Comparison of ENCODE assay signal across 22 mouse cellular contexts in genomic region chr2:71351727-71351987, GRCm38 (mm10). TPM values are rescaled to one million over a fixed set of nuclear protein-coding genes. Genes with fewer than 3 reads are reported as not detected.
DNase-seq lines count a peak whose midpoint lies in the region; TF ChIP-seq lines count a peak whose summit lies in the region.
"Had no signal": no experiment of that assay in that cellular context is flagged by ENCODE, and none has a peak within 500 bp of the region (broad histone marks: within the 10 kb centered on the region; RNA-seq: fewer than 3 reads in every experiment).

No protein-coding gene starts in this region.

- H3K27me3 ChIP-seq in kidney, adult 2 months (replicated peaks; ENCODE audit: control insufficient read depth, insufficient read depth, low read length): no peaks in the 10 kb centered on the region
- H3K27me3 ChIP-seq: embryonic facial prominence, embryonic 13.5 days; embryonic facial prominence, embryonic 15.5 days; forebrain, embryonic 12.5 days; Patski had no signal

- peaks cover 29% of the 10 kb centered on the region for H3K4me1 ChIP-seq in kidney, adult 2 months (ENCODE audit: control insufficient read depth, insufficient read depth, low read length)
- H3K4me1 ChIP-seq: embryonic facial prominence, embryonic 15.5 days had no signal

- WGBS in kidney, adult 2 months: 63% methylated on average over 3 of the region's 3 CpGs

- no peak for TF ChIP-seq POLR2A in kidney, adult 2 months (IDR thresholded peaks at IDR 0.05; ENCODE audit: low read depth, low read length)

- TF ChIP-seq CTCF in kidney, adult 2 months (conservative IDR thresholded peaks at IDR 0.05; ENCODE audit: insufficient read depth, insufficient read length, low read depth, low read length): no peak

- H3K36me3 ChIP-seq in kidney, adult 2 months (ENCODE audit: control insufficient read depth, insufficient read depth, low read length): no peaks in the 10 kb centered on the region
- H3K36me3 ChIP-seq: embryonic facial prominence, embryonic 13.5 days; embryonic facial prominence, embryonic 15.5 days; forebrain, embryonic 10.5 days; forebrain, embryonic 12.5 days had no signal

- H3K4me3 ChIP-seq in kidney, adult 2 months (ENCODE audit: insufficient read depth, low read depth, low read length): no peak overlapping the region
- H3K4me3 ChIP-seq: embryonic facial prominence, embryonic 13.5 days; embryonic facial prominence, embryonic 15.5 days; erythroblast, embryonic 14.5 days; forebrain, embryonic 10.5 days; forebrain, embryonic 12.5 days had no signal

- peak overlapping the region; percentile 65; the same call in 1 of the 2 replicates for H3K27ac ChIP-seq in kidney, adult 2 months (ENCODE audit: insufficient read depth, low read depth, low read length)
- H3K27ac ChIP-seq: embryonic facial prominence, embryonic 13.5 days; embryonic facial prominence, embryonic 15.5 days; forebrain, embryonic 10.5 days; forebrain, embryonic 12.5 days had no signal

- DNase-seq in kidney, adult 2 months: no peak
- DNase-seq in kidney, adult 8-10 months: no peak
- peak; percentile 67 for DNase-seq in ES-CJ7 (ENCODE audit: low read depth, low spot score)
- DNase-seq in R1 (ENCODE audit: low read depth, low spot score): peak; percentile 62
- DNase-seq in layer of hippocampus, postnatal 36 days: no peak
- DNase-seq in retina, embryonic 14.5 days (ENCODE audit: low spot score): no peak
- DNase-seq: adrenal gland, adult 2 months; adrenal gland, postnatal 10 days; adrenal gland, postnatal 25 days; cerebellum, adult 11 months; cerebellum, adult 18-20 months; cerebellum, adult 8-10 months; cerebellum, adult 9-11 months; cerebellum, postnatal 14 days; cerebellum, postnatal 36 days; embryo, embryonic 11 days had no signal

RNA-seq across cellular contexts. Expression of gene Slc25a12, which starts 15.9 kb away (rescaled TPM):
- polyA plus RNA-seq in kidney, adult 2 months (2012; rRNA removed): 72.9 and 82.5 TPM in 2 replicates
- 100 to 1,000 TPM; 155 to 160 TPM for total RNA-seq in layer of hippocampus, postnatal 36 days (2021)

RNA-seq across cellular contexts. Expression of gene Hat1, which starts 37.1 kb away (rescaled TPM):
- polyA plus RNA-seq in kidney, adult 2 months (2012; rRNA removed): 4.7 and 7.7 TPM in 2 replicates
- 10 to 100 TPM; 15.7 to 15.8 TPM for total RNA-seq in layer of hippocampus, postnatal 36 days (2021)

Comparison
In these comparisons a context has a peak if more than half of its experiments do, and no peak if none do; other contexts are left out.
1. DNase-seq: peak in ES-CJ7 (single experiment) and R1 (single experiment); none in kidney, adult 2 months (single experiment), kidney, adult 8-10 months (0 of 2), layer of hippocampus, postnatal 36 days (0 of 2) and retina, embryonic 14.5 days (single experiment).